Mouse (Mus musculus) stomach, postnatal 0 days (tissue): ENCODE results near the gene Sipa1l2. TPM values are rescaled to one million over a fixed set of nuclear protein-coding genes. Genes with fewer than 3 reads are reported as not detected.

Experiments
- ATAC-seq: fragments of 200-750 bp; cut with Nextera tagmentation; 2 replicates; pipeline ENCODE4 v1.8.0; 2017; ENCODE audit not compliant: low FRiP score, low TSS enrichment
- DNase-seq: peaks from one replicate; pipeline ENCODE4 v3.0.0-alpha.2; 2016; ENCODE audit warnings: low spot score
- H3K27ac ChIP-seq: fragments of 300-500 bp; sonication (generic); replicated peaks from 2 replicates; pipeline ENCODE4 v1.5.1; 2014; ENCODE audit warnings: mild to moderate bottlenecking, control low read depth
- H3K27me3 ChIP-seq: fragments of 300-500 bp; sonication (generic); 2 replicates; pipeline ENCODE4 v1.6.1; 2014; ENCODE audit warnings: low read length; ENCODE audit not compliant: control insufficient read depth, insufficient read depth
- H3K36me3 ChIP-seq: fragments of 300-500 bp; sonication (generic); 2 replicates; pipeline ENCODE4 v1.6.1; 2014; ENCODE audit warnings: low read length, mixed read lengths; ENCODE audit not compliant: control insufficient read depth, insufficient read depth
- H3K4me1 ChIP-seq: fragments of 300-500 bp; sonication (generic); replicated peaks from 2 replicates; pipeline ENCODE4 v1.6.1; 2014; ENCODE audit warnings: antibody characterized with exemption; ENCODE audit not compliant: control insufficient read depth, insufficient read depth
- H3K4me2 ChIP-seq: fragments of 300-500 bp; sonication (generic); replicated peaks from 2 replicates; pipeline ENCODE4 v1.6.1; 2014; ENCODE audit warnings: low read depth, mild to moderate bottlenecking, control low read depth, moderate library complexity
- H3K4me3 ChIP-seq: fragments of 300-500 bp; sonication (generic); 2 replicates; pipeline ENCODE4 v1.5.1; 2014; ENCODE audit warnings: low read depth, low read length, control low read depth
- H3K9ac ChIP-seq: fragments of 300-500 bp; sonication (generic); 2 replicates; pipeline ENCODE4 v1.6.1; 2014; ENCODE audit warnings: mild to moderate bottlenecking, low read length, control low read depth, mixed read lengths
- H3K9me3 ChIP-seq: fragments of 300-500 bp; sonication (generic); 2 replicates; pipeline ENCODE4 v1.6.1; 2016; ENCODE audit warnings: low read length; ENCODE audit not compliant: control insufficient read depth
- CTCF ChIP-seq: IDR thresholded peaks from 2 replicates; pipeline ENCODE4 v1.5.1; 2016; ENCODE audit warnings: antibody characterized with exemption, low read depth, mild to moderate bottlenecking, moderate library complexity
- EP300 ChIP-seq: optimal IDR thresholded peaks from 2 replicates; pipeline ENCODE3; 2016; ENCODE audit warnings: antibody characterized with exemption
- WGBS: fragments of 180-500 bp; shearing (Covaris S2); extraction: QIAGEN DNeasy Blood & Tissue Kit; methylation state at CpG from one replicate; pipeline ENCODE4 v1.1.7; 2014; 5-methylcytosine and 5-hydroxymethylcytosine counted together
- polyA plus RNA-seq: library from polyadenylated mRNA; unstranded; fragments of >200 nt; fragmentation: Nextera tagmentation; extraction: Ambion mirVana; gene quantifications from 2 replicates; pipeline ENCODE4 v1.2.1, GENCODE M21; 2015

Sipa1l2 gene
- polyA plus RNA-seq, 1 experiment from 2014 or later = 3.1 TPM

DNA sequence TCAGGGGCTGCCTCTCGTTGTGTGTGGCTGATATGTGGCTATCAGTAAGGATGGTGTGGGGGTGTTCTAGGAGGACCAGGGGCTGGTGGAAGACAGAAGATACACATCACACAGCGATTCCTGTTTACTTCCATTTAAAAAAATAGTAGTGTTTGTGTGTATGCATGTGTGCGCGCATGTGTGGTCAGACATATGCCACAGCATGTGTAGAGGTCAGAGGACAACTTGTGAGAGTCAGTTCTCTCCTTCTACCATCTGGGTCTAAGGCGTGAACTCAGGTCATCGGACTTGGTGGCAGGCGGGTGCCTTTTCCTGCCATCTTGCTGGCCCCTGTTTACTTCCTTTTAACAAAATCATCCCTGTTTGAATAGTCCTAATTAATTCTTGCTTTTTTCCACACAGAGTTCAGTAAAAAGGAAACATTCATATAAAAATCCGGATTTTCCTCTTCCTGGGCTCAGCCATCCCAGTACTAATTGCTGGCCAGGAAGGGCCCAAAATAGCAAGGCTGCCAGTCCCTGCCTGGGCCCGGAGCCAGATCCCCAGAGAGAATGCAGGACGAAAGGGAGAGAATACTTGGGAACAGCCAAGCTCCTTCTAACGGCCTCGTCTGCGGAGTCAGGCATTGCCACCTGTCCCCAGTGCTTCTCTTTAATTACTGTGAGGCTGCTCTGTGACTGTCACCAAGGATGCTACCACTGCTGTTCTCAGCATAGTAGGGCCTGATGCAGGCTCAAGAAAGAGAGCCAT, 179.7 kb downstream of the Sipa1l2 start:
- ATAC-seq (no peak), DNase-seq (no peak)
- Histone ChIP-seq H3K4me2 (no peak overlapping the region), H3K27me3 (no peaks in the 10 kb centered on the region), H3K27ac (peak overlapping the region; percentile 25; the same call in 1 of the 2 replicates), H3K4me1 (no peaks in the 10 kb centered on the region), H3K9ac (no peak overlapping the region), H3K36me3 (no peaks in the 10 kb centered on the region), H3K9me3 (no peaks in the 10 kb centered on the region), H3K4me3 (no peak overlapping the region)
- 59% methylated on average over 13 of the region's 13 CpGs for WGBS
- TF ChIP-seq CTCF = no peak
- no peak for TF ChIP-seq EP300

DNA sequence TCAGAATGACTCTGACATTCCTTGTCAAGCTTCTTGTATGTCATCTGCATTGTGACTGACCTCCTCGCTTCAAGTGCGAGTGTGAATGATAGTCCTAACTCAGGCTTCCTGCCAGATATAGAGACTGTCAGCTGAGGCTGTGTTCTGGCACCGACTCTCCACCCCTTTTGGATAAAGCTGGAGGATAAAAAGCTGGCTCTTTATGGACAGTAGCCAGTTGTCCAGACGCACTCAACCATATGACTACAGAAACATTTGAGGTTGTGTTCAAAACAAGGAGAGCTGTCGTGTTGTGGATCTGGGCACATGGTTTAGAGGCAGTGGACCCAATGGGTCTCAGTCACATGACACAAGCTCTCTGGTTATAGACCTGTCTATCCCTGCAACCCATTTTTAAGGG, 180.3 kb downstream of the Sipa1l2 start:
- 37% methylated on average over 5 of the region's 5 CpGs for WGBS
- no peak for DNase-seq
- H3K9ac ChIP-seq = no peak overlapping the region
- no peak overlapping the region for H3K4me3 ChIP-seq
- no peak overlapping the region for H3K4me2 ChIP-seq
- no peaks in the 10 kb centered on the region for H3K9me3 ChIP-seq
- ATAC-seq = no peak
- no peaks in the 10 kb centered on the region for H3K36me3 ChIP-seq
- H3K27me3 ChIP-seq = no peaks in the 10 kb centered on the region
- H3K27ac ChIP-seq = peak overlapping the region; percentile 25; the same call in 1 of the 2 replicates
- TF ChIP-seq EP300 = no peak
- no peak for TF ChIP-seq CTCF
- no peaks in the 10 kb centered on the region for H3K4me1 ChIP-seq

DNA sequence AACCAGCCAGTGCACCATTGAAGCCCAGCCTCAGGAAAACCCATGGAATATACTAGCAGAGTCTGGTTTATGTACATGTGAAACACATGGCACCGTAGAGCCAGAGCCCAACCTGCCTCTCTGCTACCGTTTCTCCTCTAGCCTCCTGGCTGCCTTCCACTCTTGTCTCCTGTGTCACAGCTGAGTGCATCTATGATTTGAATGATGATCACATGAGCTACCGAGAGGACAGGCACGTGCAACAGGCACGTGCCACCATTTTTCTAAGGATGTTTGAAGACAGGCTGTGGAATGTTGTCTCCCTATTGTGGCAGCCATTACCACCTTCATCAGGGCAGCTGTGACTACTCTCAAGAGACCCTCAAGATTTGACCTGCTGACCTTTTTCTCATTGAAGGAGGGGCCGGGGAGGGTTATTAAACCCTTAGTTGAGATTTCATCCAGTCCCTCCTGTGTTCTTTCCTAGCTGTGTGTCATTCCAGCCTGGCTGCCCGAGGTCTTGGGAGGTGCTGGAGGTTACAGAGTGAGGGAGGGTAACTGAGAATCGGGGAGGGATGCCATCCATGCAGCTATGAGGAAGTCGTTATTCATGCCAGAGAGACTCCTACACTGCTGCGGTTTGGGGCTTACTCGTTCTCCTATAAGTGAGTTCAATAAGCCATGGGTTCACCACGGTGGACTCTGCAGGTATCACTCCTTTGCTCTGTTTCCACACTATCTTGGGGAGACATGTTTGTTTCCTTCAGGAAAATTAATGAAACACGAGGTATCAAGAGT, 181.0 kb downstream of the Sipa1l2 start:
- 52% methylated on average over 13 of the region's 13 CpGs for WGBS

DNA sequence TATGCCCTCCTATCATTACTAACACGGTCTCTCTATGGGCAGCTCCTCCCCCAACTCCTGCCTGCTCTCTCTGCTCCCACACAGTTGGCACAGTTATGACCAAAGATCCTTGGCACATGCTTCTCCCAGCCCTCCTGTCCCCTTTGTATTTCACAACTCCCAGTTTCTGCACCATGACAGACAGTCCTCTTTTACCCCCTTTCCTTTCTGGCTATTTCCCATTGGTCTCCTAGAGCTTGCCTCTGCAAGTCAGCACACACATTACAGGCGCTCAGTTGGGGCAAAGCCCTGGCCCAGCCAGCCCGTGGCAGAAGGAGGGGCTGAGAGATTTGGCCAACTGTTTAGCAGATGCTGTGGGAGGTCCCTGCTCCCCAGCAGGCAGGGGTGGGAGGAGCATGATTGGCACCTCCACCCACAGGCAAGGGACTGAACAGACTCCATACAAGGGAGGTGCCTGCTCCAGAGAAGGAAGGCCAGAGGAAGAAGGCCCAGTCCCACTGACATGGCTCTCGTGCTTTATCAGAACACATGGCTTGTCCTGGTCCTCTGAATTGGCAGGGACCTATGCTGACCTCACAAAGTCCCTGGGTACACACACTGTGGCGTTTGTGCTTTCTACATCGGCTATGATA, 184.0 kb downstream of the Sipa1l2 start:
- no peaks in the 10 kb centered on the region for H3K9me3 ChIP-seq
- H3K36me3 ChIP-seq = no peaks in the 10 kb centered on the region
- TF ChIP-seq EP300 (no peak), CTCF (no peak)
- H3K9ac ChIP-seq = no peak overlapping the region
- H3K27me3 ChIP-seq = no peaks in the 10 kb centered on the region
- peak overlapping the region; percentile 63 for H3K27ac ChIP-seq
- no peaks in the 10 kb centered on the region for H3K4me1 ChIP-seq
- no peak overlapping the region for H3K4me2 ChIP-seq
- H3K4me3 ChIP-seq = no peak overlapping the region
- peak; percentile 76 for ATAC-seq
- WGBS = 22% methylated on average over 6 of the region's 6 CpGs
- peak; percentile 52 for DNase-seq

More for the DNA sequence above, 181.0 kb downstream of the Sipa1l2 start:
- H3K9me3 ChIP-seq = no peaks in the 10 kb centered on the region
- no peak overlapping the region for H3K27ac ChIP-seq
- DNase-seq (no peak), ATAC-seq (no peak)
- no peak for TF ChIP-seq CTCF
- no peak for TF ChIP-seq EP300
- H3K4me3 ChIP-seq = no peak overlapping the region
- no peaks in the 10 kb centered on the region for H3K36me3 ChIP-seq
- no peak overlapping the region for H3K9ac ChIP-seq
- H3K4me1 ChIP-seq = no peaks in the 10 kb centered on the region
- no peaks in the 10 kb centered on the region for H3K27me3 ChIP-seq
- no peak overlapping the region for H3K4me2 ChIP-seq

GRCm38 (mm10) chr8:125384551-125385183, 184.9 kb downstream of the Sipa1l2 start:
- Histone ChIP-seq H3K27ac (peak overlapping the region; percentile 41), H3K27me3 (no peaks in the 10 kb centered on the region), H3K4me1 (no peaks in the 10 kb centered on the region), H3K4me2 (no peak overlapping the region), H3K9ac (no peak overlapping the region), H3K36me3 (no peaks in the 10 kb centered on the region), H3K4me3 (no peak overlapping the region), H3K9me3 (no peaks in the 10 kb centered on the region)
- no peak for ATAC-seq
- TF ChIP-seq EP300 (no peak), CTCF (no peak)
- no peak for DNase-seq
- WGBS = 64% methylated on average over 4 of the region's 4 CpGs
